Mouse (Mus musculus) G1E (cell line): Measurements from ENCODE around the gene Shisa9.

Experiments
- CTCF ChIP-seq: IDR thresholded peaks from 2 replicates; pipeline ENCODE4 v1.5.1; 2012; ENCODE audit warnings: low read depth, low read length, inconsistent platforms, mixed read lengths
- GATA1 ChIP-seq: IDR thresholded peaks from 2 replicates; pipeline ENCODE4 v1.6.1; 2012; ENCODE audit warnings: borderline replicate concordance, low read length, inconsistent platforms, mixed read lengths
- POLR2AphosphoS5 ChIP-seq: IDR thresholded peaks from 2 replicates; pipeline ENCODE4 v1.6.1; 2012; ENCODE audit warnings: low read depth, low read length, inconsistent platforms; ENCODE audit not compliant: insufficient replicate concordance

- TF ChIP-seq CTCF (no peak), GATA1 (no peak), POLR2AphosphoS5 (no peak)
These were observed 225.9 kb downstream of the Shisa9 start for GRCm38 (mm10) chr16:12209819-12210218.
